Mouse (Mus musculus) hindbrain, embryonic 14.5 days (tissue): Measurements from ENCODE around the gene Krt35. TPM values are rescaled to one million over a fixed set of nuclear protein-coding genes. Genes with fewer than 3 reads are reported as not detected.

Experiments
- polyA plus RNA-seq: library from polyadenylated mRNA; unstranded; fragments of >200 nt; fragmentation: Nextera tagmentation; extraction: Ambion mirVana; gene quantifications from 2 replicates; pipeline ENCODE4 v1.2.1, GENCODE M21; 2014

The Krt35 gene
- polyA plus RNA-seq, 1 experiment from 2014 or later = not detected

Other genes with a start within 250 kb of the Krt35 start
- not detected in 2 replicates for gene Krtap4-16, start 244.6 kb downstream of the Krt35 start, polyA plus RNA-seq
- gene Gm11568, start 238.3 kb downstream of the Krt35 start, polyA plus RNA-seq = not detected in 2 replicates
- gene Gm11559, start 231.8 kb downstream of the Krt35 start, polyA plus RNA-seq = not detected in 2 replicates
- not detected in 2 replicates for gene Krtap9-1, start 222.9 kb downstream of the Krt35 start, polyA plus RNA-seq
- not detected in 2 replicates for gene Gm11567, start 217.1 kb downstream of the Krt35 start, polyA plus RNA-seq
- gene Krtap31-1, start 188.3 kb downstream of the Krt35 start, polyA plus RNA-seq = not detected in 2 replicates
- not detected in 2 replicates for gene Gm11565, start 181.5 kb downstream of the Krt35 start, polyA plus RNA-seq
- not detected in 2 replicates for gene Krtap31-2, start 159.9 kb downstream of the Krt35 start, polyA plus RNA-seq
- gene Krtap9-5, start 147.8 kb downstream of the Krt35 start, polyA plus RNA-seq = not detected in 2 replicates
- gene Krtap29-1, start 117.2 kb downstream of the Krt35 start, polyA plus RNA-seq = not detected in 2 replicates
- 0.16 and 0.29 TPM in 2 replicates for gene Krtap16-1, start 109.6 kb downstream of the Krt35 start, polyA plus RNA-seq
- gene Krtap17-1, start 102.2 kb downstream of the Krt35 start, polyA plus RNA-seq = 0.86 and 1.5 TPM in 2 replicates
- gene Krt33a, start 80.0 kb downstream of the Krt35 start, polyA plus RNA-seq = not detected in 2 replicates
- gene Krt33b, start 66.4 kb downstream of the Krt35 start, polyA plus RNA-seq = 0.13 TPM in 1 of 2 replicates, not detected in the other
- not detected in 2 replicates for gene Krt34, start 54.7 kb downstream of the Krt35 start, polyA plus RNA-seq
- not detected in 2 replicates for gene Krt31, start 45.7 kb downstream of the Krt35 start, polyA plus RNA-seq
- gene Krt32, start 8.0 kb downstream of the Krt35 start, polyA plus RNA-seq = not detected in 2 replicates
- not detected in 2 replicates for gene Krt36, start 9.4 kb upstream of the Krt35 start, polyA plus RNA-seq
- gene Krt13, start 25.3 kb upstream of the Krt35 start, polyA plus RNA-seq = not detected in 2 replicates
- gene Krt15, start 39.7 kb upstream of the Krt35 start, polyA plus RNA-seq = 0.15 and 0.16 TPM in 2 replicates
- gene Krt19, start 52.4 kb upstream of the Krt35 start, polyA plus RNA-seq = 0.87 and 0.90 TPM in 2 replicates
- gene Krt9, start 97.0 kb upstream of the Krt35 start, polyA plus RNA-seq = not detected in 2 replicates
- gene Krt14, start 111.3 kb upstream of the Krt35 start, polyA plus RNA-seq = 0.23 TPM in 1 of 2 replicates, not detected in the other
- gene Krt16, start 152.7 kb upstream of the Krt35 start, polyA plus RNA-seq = not detected in 2 replicates
- gene Krt17, start 164.8 kb upstream of the Krt35 start, polyA plus RNA-seq = 0.13 and 0.16 TPM in 2 replicates
- gene Krt42, start 173.6 kb upstream of the Krt35 start, polyA plus RNA-seq = not detected in 2 replicates
- 1,239 and 1,372 TPM in 2 replicates for gene Eif1, start 223.6 kb upstream of the Krt35 start, polyA plus RNA-seq
- gene Gast, start 238.2 kb upstream of the Krt35 start, polyA plus RNA-seq = 0.50 TPM in 1 of 2 replicates, not detected in the other